8 mouse cellular contexts compared by ENCODE assay signal in genomic region chr7:63758240-63758826, GRCm38 (mm10).
A peak's percentile ranks its signal among the peaks of the same experiment; 100 is the strongest.
DNase-seq lines count a peak whose midpoint lies in the region; ATAC-seq and TF ChIP-seq lines count a peak whose summit lies in the region.

No protein-coding gene starts in this region.

- no peak overlapping the region for H3K9ac ChIP-seq in lung, postnatal 0 days (replicated peaks; ENCODE audit: low read depth)
- no peak overlapping the region for H3K9ac ChIP-seq in heart, embryonic 15.5 days
- no peak overlapping the region for H3K9ac ChIP-seq in liver, embryonic 16.5 days (ENCODE audit: low read depth, low read length)

- TF ChIP-seq POLR2A in lung, adult 2 months (IDR thresholded peaks at IDR 0.05; ENCODE audit: borderline replicate concordance, extremely low read depth, low read depth, low read length), result no peak

- H3K4me1 ChIP-seq in lung, postnatal 0 days (ENCODE audit: insufficient read depth, low read depth, low read length), result peaks cover 5% of the 10 kb centered on the region; the same call in 1 of the 2 replicates
- H3K4me1 ChIP-seq in lung, adult 2 months (ENCODE audit: control insufficient read depth, insufficient read depth, low read length), result peaks cover 9% of the 10 kb centered on the region
- H3K4me1 ChIP-seq in heart, embryonic 15.5 days (replicated peaks), result peaks cover 30% of the 10 kb centered on the region
- H3K4me1 ChIP-seq in liver, embryonic 16.5 days (ENCODE audit: control insufficient read depth, low read depth, low read length), result no peaks in the 10 kb centered on the region; the same call in 1 of the 2 replicates

- peak overlapping the region; percentile 39 for H3K4me3 ChIP-seq in lung, postnatal 0 days (ENCODE audit: low read depth, low read length)
- H3K4me3 ChIP-seq in lung, adult 2 months (replicated peaks; ENCODE audit: extremely low read depth, low read depth, low read length), result no peak overlapping the region
- H3K4me3 ChIP-seq in heart, embryonic 15.5 days, result peak overlapping the region; percentile 47
- H3K4me3 ChIP-seq in liver, embryonic 16.5 days (ENCODE audit: low read depth, low read length), result no peak overlapping the region; the same call in 1 of the 2 replicates

- peaks cover 52% of the 10 kb centered on the region for H3K27me3 ChIP-seq in lung, postnatal 0 days (replicated peaks; ENCODE audit: insufficient read depth, low read length)
- peaks cover 93% of the 10 kb centered on the region for H3K27me3 ChIP-seq in heart, embryonic 15.5 days
- peaks cover 73% of the 10 kb centered on the region for H3K27me3 ChIP-seq in liver, embryonic 16.5 days (ENCODE audit: control insufficient read depth, insufficient read depth, low read depth, low read length)

- under 1% methylated on average over 83 of the region's 97 CpGs for WGBS in lung, postnatal 0 days
- under 1% methylated on average over 97 of the region's 97 CpGs for WGBS in lung, adult 2 months
- under 1% methylated on average over 85 of the region's 97 CpGs for WGBS in heart, embryonic 15.5 days
- WGBS in liver, embryonic 16.5 days (ENCODE audit: insufficient replicate concordance), result 2% methylated on average over 97 of the region's 97 CpGs

- DNase-seq in adrenal gland, postnatal 14 days, result peak; percentile 17
- DNase-seq in adrenal gland, postnatal 10 days, result no peak
- no peak for DNase-seq in lung, postnatal 0 days (ENCODE audit: low spot score)
- no peak for DNase-seq in lung, adult 2 months
- no peak for DNase-seq in MN1 (ENCODE audit: low spot score)
- DNase-seq in layer of hippocampus, adult 11-12 months (ENCODE audit: low spot score), result no peak

- TF ChIP-seq EP300 in lung, postnatal 0 days (IDR thresholded peaks at IDR 0.05), result no peak

- no peak overlapping the region for H3K27ac ChIP-seq in lung, postnatal 0 days (ENCODE audit: low read length)
- no peak overlapping the region for H3K27ac ChIP-seq in heart, embryonic 15.5 days
- H3K27ac ChIP-seq in liver, embryonic 16.5 days (ENCODE audit: low read length), result no peak overlapping the region

- no peaks in the 10 kb centered on the region for H3K36me3 ChIP-seq in lung, postnatal 0 days (ENCODE audit: insufficient read depth, low read length)
- no peaks in the 10 kb centered on the region for H3K36me3 ChIP-seq in heart, embryonic 15.5 days
- H3K36me3 ChIP-seq in liver, embryonic 16.5 days (ENCODE audit: control insufficient read depth, insufficient read depth), result no peaks in the 10 kb centered on the region

- no peaks in the 10 kb centered on the region for H3K9me3 ChIP-seq in lung, postnatal 0 days (ENCODE audit: low read length)
- no peaks in the 10 kb centered on the region for H3K9me3 ChIP-seq in heart, embryonic 15.5 days (replicated peaks)
- no peaks in the 10 kb centered on the region for H3K9me3 ChIP-seq in liver, embryonic 16.5 days (replicated peaks; ENCODE audit: control insufficient read depth, low read length)

- H3K4me2 ChIP-seq in lung, postnatal 0 days (replicated peaks; ENCODE audit: low read depth, low read length), result peak overlapping the region; percentile 59
- H3K4me2 ChIP-seq in heart, embryonic 15.5 days, result peak overlapping the region; percentile 78
- H3K4me2 ChIP-seq in liver, embryonic 16.5 days (ENCODE audit: low read depth, low read length), result 0 out of 2 replicates have a peak overlapping the region, but pooled peaks have one; percentile 4

- ATAC-seq in lung, postnatal 0 days, result no peak
- no peak for ATAC-seq in heart, embryonic 15.5 days (replicated peaks; ENCODE audit: insufficient number of reproducible peaks, insufficient read depth, low FRiP score, low read depth)
- ATAC-seq in liver, embryonic 16.5 days (ENCODE audit: low read depth), result no peak

- no peak for TF ChIP-seq CTCF in lung, postnatal 0 days (IDR thresholded peaks at IDR 0.05)
- no peak for TF ChIP-seq CTCF in lung, adult 2 months (IDR thresholded peaks at IDR 0.05; ENCODE audit: insufficient read depth, low read length)

Comparison
In these comparisons a context has a peak if more than half of its experiments do, and no peak if none do; other contexts are left out.
1. H3K4me3 ChIP-seq: peak in lung, postnatal 0 days (single experiment) and heart, embryonic 15.5 days (single experiment); none in lung, adult 2 months (single experiment) and liver, embryonic 16.5 days (single experiment).
2. H3K4me2 ChIP-seq: peak in every context shown above with its lines; median percentile 78 in heart, embryonic 15.5 days; 59 in lung, postnatal 0 days; 4 in liver, embryonic 16.5 days.